Mouse (Mus musculus) left cerebral cortex, adult 8-10 months (tissue): ENCODE data around the gene Dhx9. TPM values are rescaled to one million over a fixed set of nuclear protein-coding genes. Genes with fewer than 3 reads are reported as not detected.
"Not testable (repeated sequence)": the region's sequence is repeated elsewhere in the genome, so short reads cannot be mapped to it uniquely, and the experiment has no call there.

ENCODE experiments used
- DNase-seq, 2 experiments: peaks; one replicate each; pipeline ENCODE4 v3.0.0; 2022; ENCODE audit warnings: low spot score in 2 of 2
- total RNA-seq, 4 experiments: library from RNA; stranded (reverse); gene quantifications; 2 replicates each; pipeline ENCODE4 v1.2.4; 2022

The Dhx9 gene
- total RNA-seq, 4 experiments from 2014 or later: 90.2 to 100 (median 92.8) TPM

DNA sequence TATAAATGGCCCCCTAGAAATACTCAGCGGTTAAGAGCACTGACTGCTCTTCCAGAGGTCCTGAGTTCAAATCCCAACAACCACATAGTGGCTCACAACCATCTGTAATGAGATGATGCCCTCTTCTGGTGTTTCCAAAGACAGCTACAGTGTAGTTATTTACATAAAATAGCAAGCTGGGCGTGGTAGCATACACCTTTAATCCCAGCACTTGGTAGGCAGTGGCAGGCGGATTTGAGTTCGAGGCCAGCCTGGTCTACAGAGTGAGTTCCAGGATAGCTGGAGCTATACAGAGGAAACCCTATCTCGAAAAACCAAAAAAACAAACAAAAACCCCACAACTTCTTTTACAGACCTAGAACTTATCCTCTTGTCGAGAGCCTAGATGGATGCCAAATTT lies 1.3 kb downstream of the Dhx9 start:
- DNase-seq: not testable (repeated sequence)

DNA sequence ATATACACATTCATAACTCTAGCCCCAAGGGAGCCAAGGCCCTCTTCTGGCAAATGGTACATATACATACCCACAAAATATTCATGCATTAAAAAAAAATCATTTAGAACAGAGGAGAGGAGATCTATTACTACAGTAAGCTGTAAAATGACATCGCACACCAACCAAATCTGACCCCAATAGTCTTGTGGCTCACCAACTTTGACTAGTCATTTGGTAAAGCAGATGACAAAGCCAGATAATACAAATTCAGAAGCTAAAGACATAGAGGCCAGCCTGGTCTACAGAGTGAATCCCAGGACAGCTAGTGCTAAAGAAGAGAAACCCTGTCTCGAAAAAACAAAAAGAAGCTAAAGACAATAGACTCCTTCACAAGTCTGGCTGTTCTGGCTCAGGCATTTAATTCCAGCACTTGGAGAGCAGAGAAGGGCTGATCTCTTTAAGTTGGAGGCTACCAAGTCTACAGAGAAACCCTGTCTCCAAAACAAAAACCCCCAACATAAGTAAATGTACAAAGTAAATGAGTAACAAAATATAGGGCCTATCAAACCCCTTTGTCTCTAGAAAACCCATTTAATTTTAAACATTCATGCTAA lies 2.2 kb downstream of the Dhx9 start:
- DNase-seq: no peak

DNA sequence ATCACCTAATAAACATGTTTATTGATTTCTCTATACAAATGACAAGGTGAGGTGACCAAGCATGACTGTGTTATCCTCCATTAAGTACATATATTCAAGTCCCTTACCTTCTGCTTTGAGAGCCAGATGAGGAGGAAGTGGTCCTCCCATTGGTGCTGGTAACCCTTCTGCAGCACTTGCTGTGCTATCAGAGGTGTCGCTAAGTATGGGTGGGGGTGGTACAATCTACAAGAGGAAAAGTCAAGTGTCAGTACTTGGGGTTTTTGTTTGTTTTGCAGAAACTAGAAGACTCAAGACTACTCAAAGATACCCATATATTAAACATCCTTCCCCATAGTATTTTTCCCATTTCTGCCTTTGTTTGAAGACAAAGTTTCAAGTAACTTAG lies 6.4 kb downstream of the Dhx9 start:
- no peak for DNase-seq

DNA sequence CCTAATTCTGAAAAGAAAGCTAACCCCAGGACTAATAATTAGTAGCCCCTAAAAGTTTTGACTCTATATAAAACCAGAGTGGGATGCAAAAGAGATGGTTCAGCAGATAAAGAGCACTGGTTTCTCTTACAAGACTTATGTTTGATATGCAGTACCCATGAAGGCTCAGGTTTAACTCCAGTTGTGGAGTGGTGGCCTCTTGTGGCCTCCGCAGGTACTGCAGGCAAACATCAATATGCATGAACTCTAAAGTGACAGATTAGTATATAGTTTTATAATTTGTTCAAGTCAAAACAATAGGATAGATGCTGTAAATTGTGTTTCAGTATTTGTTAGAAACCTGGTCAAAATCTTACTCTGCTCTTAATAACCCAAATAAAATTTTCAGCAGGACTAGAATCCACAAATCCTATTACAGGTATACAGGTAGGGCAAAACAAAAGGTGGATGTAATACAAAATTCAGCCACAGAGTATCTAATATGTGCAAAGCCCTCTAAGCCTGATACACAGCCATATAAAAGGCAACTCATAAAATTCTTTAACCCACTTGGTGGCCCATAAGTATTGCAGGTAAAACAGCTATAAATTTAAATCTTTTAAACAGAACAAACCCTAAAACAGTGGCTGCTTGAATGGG lies 7.0 kb downstream of the Dhx9 start:
- DNase-seq: peak in 1 of 2 experiments; percentile 70

DNA sequence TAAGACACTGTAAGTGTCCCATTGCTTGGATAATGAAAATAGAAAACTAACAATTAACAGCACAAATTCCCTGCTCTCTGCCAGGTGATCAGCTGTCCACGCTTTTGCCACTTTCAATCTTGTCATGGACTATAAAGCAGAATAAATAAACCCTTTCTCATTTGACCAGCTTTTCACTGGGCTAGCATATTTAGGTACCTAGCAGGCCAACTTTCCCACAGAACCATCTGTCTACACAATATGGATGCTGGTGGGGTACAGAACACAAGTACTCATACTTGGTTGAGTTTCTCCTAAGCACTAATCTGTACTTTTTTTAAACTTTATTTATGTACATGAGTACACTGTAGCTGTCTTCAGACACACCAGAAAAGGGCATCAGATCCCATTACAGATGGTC lies 8.2 kb downstream of the Dhx9 start:
- DNase-seq: no peak

DNA sequence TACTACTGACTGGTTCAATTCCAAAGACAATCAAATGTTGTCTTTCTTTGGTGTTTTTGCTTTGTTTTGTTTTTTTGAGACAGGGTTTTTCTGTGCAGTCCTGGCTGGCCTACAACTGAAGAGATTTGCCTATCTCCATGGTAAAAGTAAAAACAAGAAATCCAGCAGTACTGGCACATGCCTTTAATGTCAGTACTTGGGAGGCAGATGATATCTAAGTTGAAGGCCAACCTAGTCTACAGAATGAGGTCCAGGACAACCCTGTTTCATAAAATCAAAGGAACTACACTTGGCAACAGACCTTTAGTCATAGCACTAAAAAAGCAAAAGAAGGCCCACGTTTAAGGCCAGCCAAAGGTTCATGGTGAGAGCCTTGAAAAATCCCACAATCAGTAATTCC lies 25.7 kb downstream of the Dhx9 start:
- no peak for DNase-seq

DNA sequence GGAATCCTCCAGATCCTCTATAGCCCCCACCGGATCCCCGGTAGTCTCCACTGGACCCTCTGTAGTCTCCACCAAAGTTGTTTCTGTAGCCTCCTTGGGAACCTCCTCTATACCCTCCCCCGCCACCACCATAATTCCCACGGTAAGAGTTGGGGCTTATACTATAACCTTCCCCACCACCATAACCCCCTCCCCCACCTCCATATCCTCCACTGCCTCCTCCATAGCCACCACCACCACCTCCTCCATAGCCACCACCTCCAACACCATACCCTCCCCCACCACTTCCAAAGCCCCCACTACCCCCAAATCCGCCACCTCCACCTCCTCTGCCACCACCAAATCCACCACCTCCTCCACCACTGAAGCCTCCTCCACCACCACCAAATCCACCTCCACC lies 31.3 kb downstream of the Dhx9 start:
- no peak for DNase-seq

DNA sequence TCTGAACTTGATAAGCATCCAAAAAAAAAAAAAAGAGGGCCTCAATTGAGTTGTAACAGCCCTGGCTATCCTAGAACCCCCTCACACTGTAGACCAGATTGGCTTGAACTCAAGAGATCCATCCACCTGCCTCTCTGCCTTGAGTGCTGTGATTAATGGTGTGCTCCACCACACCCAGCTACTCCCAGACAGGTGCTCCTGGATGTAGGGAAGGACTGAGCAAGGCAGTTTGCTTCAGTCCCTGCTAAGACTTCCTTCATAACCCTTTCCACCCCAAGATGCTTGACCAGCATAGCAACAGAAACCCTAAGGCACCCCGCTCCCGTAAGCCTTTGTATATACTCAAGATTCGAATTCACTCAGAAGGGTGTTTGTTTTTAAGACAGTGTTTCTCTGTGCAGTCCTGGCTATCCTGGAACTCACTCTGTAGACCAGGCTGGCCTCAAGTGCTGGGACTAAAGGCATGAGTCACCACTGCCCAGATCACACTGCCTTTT lies 34.3 kb downstream of the Dhx9 start:
- no peak for DNase-seq

DNA sequence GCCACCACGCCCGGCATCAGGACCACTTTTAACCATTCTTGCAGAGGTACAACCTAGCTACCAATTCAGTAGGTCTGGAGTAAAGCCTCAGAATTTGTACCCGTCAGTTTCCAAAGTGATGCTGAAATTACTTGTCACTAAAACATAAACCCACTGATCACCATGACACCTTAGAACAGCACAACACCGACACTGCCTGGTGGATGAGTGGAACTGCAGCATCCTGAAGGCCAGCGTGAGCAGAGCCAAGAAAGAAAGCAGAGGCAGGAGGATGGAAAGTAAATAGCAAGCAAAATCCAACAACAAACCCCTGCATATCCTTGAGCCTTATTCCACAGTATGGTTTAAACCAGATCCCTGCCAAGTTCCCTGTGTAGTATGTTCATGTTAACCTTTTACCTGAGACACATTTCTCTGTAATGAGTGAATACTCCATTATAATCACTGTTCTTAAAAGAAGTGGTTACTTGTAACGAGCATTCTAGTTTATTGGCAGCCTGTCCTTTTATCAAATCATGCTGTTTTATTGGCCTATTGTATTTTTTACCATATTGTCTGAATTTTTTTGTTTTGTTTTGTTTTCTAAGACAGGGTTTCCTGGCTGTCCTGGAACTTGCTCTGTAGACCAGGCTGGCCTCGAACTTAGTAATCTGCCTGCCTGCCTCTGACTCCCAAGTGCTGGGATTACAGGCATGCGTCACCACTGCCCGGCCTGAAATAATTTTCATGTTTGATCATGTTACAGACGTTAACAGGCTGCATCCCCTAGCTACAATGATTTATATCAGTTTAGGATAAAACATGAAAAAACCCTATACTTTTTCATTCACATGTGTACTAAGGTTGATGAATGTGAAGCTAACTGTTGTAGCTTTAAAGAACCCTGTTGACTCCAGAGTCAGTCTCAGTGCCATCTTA lies 36.0 kb downstream of the Dhx9 start:
- peak in 1 of 2 experiments; percentile 12 for DNase-seq

DNA sequence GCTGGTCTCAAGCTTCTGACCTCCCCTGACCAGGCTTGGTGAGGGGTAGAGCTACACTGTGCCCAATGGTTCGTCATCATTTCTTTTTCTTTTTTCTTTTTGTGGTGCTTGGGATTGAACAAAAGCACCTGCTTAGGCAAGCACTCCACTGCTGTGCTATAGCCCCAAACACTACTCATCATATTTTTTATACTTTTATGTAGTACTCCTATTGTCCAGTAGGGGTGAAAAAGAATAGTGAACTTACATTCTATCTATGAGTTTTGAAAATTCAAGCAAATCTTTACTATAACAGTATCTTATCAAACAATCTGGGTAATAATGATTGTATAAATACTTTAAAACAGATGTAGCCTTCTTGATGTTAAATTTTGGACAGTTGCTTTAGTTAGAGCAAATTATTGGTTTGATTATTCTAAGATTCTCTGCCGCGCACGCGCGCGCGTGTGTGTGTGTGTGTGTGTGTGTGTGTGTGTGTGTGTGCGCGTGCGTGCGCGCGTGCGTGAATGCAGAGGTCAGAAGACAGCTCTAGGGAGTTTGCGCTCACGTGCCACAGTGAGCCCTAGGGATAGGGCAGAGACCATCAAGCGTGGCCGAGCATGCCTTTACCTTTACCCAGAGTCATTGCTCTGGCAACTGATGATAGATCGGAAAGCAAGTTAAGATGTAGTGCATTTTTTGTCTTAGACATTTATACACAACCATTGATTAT lies 41.2 kb downstream of the Dhx9 start:
- no peak for DNase-seq

DNA sequence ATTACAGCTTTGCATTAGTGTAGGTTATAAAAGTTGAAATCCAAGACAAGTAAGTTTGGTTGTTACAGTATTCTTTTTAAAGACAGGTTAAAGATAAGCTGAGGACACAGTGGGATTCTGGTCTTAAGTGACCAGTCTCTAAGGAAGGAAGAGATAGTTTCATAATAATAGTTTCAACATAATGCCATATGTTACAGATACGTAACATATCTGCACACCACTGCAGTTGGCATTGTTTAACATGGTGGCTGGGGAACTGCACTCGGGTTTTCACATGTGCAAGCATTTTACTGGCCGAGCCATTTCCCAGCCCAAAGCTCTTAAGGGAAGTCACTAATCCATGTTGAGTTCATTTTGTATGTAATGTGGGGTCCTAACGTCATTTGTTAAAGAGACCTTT lies 43.8 kb downstream of the Dhx9 start:
- no peak for DNase-seq

DNA sequence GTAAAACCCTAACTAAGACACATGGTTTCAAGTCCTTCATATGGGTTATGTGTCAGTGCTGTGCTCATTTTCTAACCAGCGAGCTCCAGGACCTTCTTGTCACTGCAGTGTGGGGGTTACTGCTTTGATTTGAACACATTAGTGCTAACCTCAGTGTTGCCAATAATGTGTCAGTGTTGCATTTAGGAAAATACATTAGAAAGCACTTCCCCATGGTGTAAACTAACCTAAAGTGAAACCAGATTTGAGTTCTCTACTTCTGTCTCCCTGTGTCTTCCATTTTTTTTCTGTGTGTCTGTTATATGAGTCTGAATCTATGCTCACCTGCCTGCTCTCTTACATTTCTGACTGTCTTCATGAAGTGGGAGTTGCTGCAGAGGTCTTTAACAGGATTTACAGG lies 44.4 kb downstream of the Dhx9 start:
- no peak for DNase-seq

DNA sequence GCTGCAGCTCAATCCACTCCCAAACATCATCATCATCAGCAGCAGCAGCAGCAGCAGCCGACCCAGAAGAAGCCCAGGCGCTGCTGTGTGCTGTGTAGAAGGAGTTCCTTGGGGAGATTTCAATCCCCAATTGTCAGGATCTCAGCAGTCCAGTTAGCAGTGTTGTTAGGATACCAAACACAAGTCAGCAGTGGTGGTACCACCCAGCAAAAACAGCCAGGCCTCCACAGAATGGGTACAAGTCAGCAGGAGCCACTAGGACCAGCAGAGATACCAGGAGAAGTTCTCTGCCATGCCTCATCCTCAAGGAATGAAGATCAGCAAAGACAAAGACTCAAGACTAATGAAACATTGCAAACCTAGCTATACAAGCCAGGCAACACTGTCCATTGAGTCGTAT lies 45.8 kb downstream of the Dhx9 start:
- no peak for DNase-seq

DNA sequence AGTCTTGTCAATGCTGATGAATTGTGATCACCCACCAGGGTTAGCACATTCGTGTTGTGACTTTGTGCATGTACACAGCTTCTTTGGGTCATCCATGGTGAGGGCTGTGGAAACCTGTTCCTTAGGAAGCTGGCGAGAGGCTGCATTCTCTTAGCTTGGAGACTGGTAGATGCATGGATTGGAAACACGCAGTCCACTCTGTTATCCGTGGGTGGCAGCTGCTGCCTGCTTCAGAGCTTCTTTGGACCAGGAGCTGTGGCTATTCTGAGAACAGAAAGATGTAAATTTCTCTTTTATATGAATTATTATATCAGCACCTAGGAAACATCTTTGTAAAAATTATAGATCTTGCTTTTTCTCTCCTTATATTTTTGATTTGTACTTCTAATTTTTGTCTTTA lies 46.7 kb downstream of the Dhx9 start:
- DNase-seq: no peak

DNA sequence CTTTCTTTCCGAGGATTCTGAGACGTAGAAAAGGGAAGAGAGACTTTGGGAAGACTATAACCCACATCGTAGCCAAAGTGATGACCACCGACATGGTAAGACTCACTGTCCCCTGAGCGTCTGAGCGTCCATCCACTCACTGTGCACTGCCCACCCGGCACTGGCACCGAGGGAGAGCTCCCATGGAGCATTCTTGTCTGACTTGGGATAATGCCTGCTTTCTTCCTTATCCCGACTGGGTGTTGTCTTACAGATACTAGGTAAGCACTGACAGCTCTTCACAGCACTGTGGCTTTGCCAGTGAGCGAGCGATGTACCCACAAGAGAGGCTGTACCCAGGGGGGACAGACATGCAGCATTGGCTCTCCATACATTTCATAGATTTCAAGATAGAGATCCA lies 49.9 kb downstream of the Dhx9 start:
- DNase-seq: no peak

DNA sequence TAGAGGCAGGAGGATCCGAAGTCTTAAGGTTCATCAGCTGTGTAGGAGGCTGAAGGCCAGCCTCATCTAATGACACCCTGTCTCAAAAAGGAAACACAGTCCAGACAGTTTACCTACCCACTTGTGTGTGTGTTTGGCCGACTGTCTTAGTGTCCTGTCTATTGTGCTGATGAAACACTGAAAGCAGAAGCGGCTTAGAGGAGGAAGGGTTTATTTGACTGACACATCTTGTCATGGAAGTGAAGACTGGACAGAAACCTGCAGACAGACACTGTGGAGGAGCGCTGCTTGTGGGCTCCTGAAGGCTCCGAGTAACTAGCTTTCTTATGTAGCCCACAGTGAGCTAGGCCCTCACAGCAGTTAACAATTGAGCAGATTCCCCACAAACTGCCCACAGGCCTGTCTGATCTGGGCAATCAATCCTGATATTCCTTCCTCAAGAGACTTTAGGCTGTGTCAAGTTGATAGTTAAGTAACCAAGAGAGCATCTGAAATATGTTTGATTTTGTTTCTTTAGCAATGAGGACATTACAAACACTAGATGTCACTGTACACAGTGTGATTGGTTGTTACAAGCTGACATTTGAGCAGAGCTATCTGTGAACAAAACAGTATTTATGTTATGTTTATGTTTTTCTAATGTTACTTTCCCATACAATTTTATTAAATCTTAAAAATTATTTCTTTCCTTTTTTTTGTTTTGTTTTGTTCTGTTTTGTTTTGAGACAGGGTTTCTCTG lies 53.4 kb downstream of the Dhx9 start:
- DNase-seq: no peak

DNA sequence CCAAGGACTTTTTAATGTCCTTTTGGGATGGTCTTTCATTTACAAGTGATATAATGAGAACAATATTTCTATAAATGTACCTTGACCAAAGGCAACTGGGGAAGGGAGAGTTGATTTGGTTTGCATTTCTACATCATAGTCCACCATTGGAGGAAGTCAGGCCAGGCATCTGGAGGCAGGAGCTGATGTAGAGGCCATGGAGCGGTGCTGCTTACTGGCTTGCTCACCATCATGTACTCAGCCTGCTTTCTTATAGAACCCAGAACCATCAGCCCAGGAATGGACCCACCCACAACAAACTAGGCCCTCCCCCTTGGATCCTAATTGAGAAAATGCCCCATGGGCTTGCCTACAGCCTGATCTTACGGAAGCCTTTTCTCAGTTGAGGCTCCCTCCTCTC lies 55.1 kb downstream of the Dhx9 start:
- DNase-seq: no peak

DNA sequence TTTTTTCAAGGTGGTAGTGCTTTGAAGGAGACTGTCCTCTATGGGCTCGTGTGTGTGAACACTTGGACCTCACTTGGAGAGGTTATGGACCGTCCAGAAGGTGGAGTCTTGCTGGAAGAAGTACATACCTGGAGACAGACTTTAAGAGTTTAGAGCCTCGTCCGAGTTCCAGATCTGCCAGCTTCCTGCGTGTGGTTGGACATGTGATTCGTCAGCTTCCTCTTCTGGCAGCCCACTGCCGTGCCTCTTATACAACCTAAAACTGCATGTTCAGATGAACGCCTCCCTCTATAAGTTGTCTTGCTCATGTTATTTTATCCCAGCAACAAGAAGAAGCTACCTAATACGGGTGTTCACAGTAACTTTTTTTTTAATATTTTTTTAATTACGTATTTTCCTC lies 55.8 kb downstream of the Dhx9 start:
- DNase-seq: no peak

DNA sequence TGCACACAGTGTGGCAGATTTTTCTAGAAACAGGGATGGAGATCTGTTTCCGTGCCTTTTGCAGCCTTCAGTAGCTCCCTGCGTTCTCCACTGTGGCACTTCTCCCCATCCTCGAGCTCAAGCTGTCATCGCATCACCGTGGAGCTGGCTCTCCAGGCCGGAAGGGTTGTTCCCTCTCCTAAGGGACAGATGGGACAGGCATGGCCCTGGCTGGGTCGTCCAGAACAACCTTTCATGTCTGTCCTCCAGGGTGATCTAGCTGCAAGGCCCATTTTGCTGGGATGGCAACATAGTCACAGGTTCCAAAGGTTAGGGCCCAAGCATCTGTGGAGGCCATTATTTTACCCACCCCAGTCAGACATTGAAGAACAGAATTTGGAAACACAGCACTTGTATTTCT lies 56.3 kb downstream of the Dhx9 start:
- DNase-seq: no peak

DNA sequence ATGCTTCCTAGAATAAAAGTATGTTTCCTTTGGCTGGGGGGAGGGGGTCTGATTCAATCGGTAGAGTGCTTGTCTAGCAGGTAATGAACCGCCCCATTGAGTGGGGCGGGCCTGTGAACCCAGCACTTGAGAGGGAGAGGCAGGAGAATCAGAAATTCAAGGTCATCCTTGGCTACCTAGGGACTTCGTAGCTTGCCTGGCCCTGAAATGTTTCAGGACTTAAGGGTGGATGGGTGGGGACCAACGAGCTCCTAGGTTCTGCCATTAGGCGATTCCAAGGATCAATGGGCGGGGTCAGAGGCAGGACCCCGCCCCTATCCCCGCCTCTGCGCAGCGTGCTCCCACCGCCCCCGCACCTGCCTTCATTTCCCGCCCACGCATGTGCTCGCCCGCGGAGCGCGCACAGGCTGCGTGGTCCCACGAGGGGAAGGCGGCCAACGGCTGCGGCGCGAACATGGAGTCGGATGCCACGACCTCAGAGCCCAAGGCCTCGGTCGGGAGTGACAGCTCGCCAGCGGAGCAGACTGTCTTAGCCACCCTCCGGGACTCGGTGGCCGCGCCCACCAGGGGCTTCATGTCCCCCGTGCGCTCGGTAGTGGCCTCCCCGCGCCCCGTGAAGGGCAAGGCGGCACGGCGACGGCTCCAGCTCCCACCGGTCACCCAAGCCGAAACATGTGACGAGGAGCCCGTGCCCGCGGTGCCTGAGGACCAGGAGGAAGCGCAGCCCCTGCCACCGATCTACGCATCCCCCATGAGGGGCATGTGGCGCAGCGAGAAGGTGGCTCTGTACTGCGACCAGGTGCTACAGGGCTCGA lies 62.5 kb downstream of the Dhx9 start, which contains the start of gene Shcbp1l:
Gene Shcbp1l (plus strand): TSS at position 393 of the 815 bp plus-strand sequence.
- DNase-seq: peak; percentile 55 to 75
